Comparison of ENCODE assay signal across 11 mouse cellular contexts in the genomic region with DNA sequence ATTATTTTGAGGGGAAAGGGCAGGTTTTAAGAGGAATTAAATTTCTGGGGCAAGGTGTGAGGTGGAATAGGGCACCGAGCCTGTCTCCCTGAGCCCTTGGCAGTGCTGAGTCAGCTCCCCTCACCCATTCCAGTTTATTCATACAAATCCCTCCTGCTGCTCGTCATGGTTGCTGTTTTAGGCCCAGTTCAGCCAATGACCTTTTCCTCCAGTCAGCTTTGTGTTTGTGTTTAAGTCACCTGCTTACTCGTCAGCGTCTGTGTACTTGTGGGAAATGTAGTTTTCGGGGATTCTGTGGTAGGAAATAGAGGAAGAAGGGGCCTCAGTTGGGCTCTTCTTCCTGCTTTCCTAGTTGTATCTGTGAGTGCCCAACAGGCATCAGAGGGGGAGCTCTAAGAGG. TPM values are rescaled to one million over a fixed set of nuclear protein-coding genes. Genes with fewer than 3 reads are reported as not detected.
DNase-seq lines count a peak whose midpoint lies in the region; ATAC-seq and TF ChIP-seq lines count a peak whose summit lies in the region.
"Had no signal": no experiment of that assay in that cellular context is flagged by ENCODE, and none has a peak within 500 bp of the region (broad histone marks: within the 10 kb centered on the region; RNA-seq: fewer than 3 reads in every experiment).

No protein-coding gene starts in this region.

- DNase-seq in heart, adult 11 months: peak; percentile 91
- no peak for DNase-seq in heart, postnatal 4 days
- peak; percentile 36 for DNase-seq in liver, adult 2 months (ENCODE audit: extremely low read depth, low read depth, low spot score)
- DNase-seq in Patski (ENCODE audit: low read depth, low spot score): peak; percentile 44
- no peak for DNase-seq in midbrain, postnatal 0 days (ENCODE audit: low spot score)
- DNase-seq in urinary bladder, postnatal 4 days (ENCODE audit: low spot score in 2 of 2): no peak
- DNase-seq: embryo, embryonic 11 days; gastrocnemius, postnatal 14 days had no signal

- 52% methylated on average over 5 of the region's 5 CpGs for WGBS in liver, adult 2 months
- 56% methylated on average over 5 of the region's 5 CpGs for WGBS in liver, embryonic 12.5 days (ENCODE audit: insufficient replicate concordance)
- 70% methylated on average over 5 of the region's 5 CpGs for WGBS in midbrain, postnatal 0 days

- no peak overlapping the region for H3K4me2 ChIP-seq in liver, embryonic 12.5 days
- H3K4me2 ChIP-seq in midbrain, postnatal 0 days (ENCODE audit: low read depth, low read length, poor library complexity, severe bottlenecking): no peak overlapping the region
- H3K4me2 ChIP-seq: neural tube, embryonic 13.5 days had no signal

- no peaks in the 10 kb centered on the region for H3K27me3 ChIP-seq in liver, adult 2 months (ENCODE audit: control insufficient read depth, insufficient read depth, low read length)
- no peaks in the 10 kb centered on the region for H3K27me3 ChIP-seq in liver, embryonic 12.5 days (replicated peaks)
- H3K27me3 ChIP-seq in Patski: no peaks in the 10 kb centered on the region
- H3K27me3 ChIP-seq in midbrain, postnatal 0 days (ENCODE audit: insufficient read depth, low read length): no peaks in the 10 kb centered on the region
- H3K27me3 ChIP-seq: neural tube, embryonic 13.5 days had no signal

- CTCF ChIA-PET in Patski (lab: Charles Lee): interaction anchor here (0.9 to 1.5 kb wide), 3 partner anchors 20 to 79 kb away, joined by 3 read pairs; no protein-coding TSS in a partner anchor

- POLR2A ChIA-PET in Patski (lab: Charles Lee): interaction anchor here (1.0 to 1.5 kb wide), 4 partner anchors 13 to 46 kb away, joined by 4 to 6 read pairs (median 4); a partner anchor contains a TSS

- no peaks in the 10 kb centered on the region for H3K9me3 ChIP-seq in liver, embryonic 12.5 days (replicated peaks)
- no peaks in the 10 kb centered on the region for H3K9me3 ChIP-seq in midbrain, postnatal 0 days (ENCODE audit: low read length)
- H3K9me3 ChIP-seq: neural tube, embryonic 13.5 days had no signal

- H3K79me2 ChIP-seq in liver, adult 2 months (ENCODE audit: control insufficient read depth, insufficient read depth, low read length): peaks cover 5% of the 10 kb centered on the region

- no peak overlapping the region for H3K9ac ChIP-seq in liver, adult 2 months (ENCODE audit: low read depth, low read length)
- no peak overlapping the region for H3K9ac ChIP-seq in liver, embryonic 12.5 days
- no peak overlapping the region for H3K9ac ChIP-seq in midbrain, postnatal 0 days (replicated peaks; ENCODE audit: low read length, poor library complexity, severe bottlenecking)

- H3K27ac ChIP-seq in liver, adult 2 months (replicated peaks; ENCODE audit: insufficient read depth, low read depth, low read length): no peak overlapping the region
- no peak overlapping the region for H3K27ac ChIP-seq in liver, embryonic 12.5 days
- H3K27ac ChIP-seq in midbrain, postnatal 0 days (ENCODE audit: low read depth, low read length): peak overlapping the region; percentile 59; the same call in 1 of the 2 replicates

- peaks cover 36% of the 10 kb centered on the region for H3K36me3 ChIP-seq in liver, adult 2 months (ENCODE audit: control insufficient read depth, insufficient read depth, low read length)
- peaks cover 78% of the 10 kb centered on the region for H3K36me3 ChIP-seq in liver, embryonic 12.5 days
- H3K36me3 ChIP-seq in midbrain, postnatal 0 days (ENCODE audit: insufficient read depth, low read length): peaks cover 51% of the 10 kb centered on the region

- TF ChIP-seq CTCF in liver, adult 2 months (IDR thresholded peaks at IDR 0.05; ENCODE audit: low read depth, low read length): no peak
- no peak for TF ChIP-seq CTCF in Patski (IDR thresholded peaks at IDR 0.05)
- TF ChIP-seq CTCF in midbrain, postnatal 0 days (IDR thresholded peaks at IDR 0.05): no peak

- no peak overlapping the region for H3K4me3 ChIP-seq in liver, adult 2 months (ENCODE audit: insufficient read depth, low read depth, low read length)
- H3K4me3 ChIP-seq in liver, embryonic 12.5 days: no peak overlapping the region
- H3K4me3 ChIP-seq in midbrain, postnatal 0 days (ENCODE audit: low read depth, low read length): no peak overlapping the region
- H3K4me3 ChIP-seq: neural tube, embryonic 13.5 days had no signal

- TF ChIP-seq POLR2A in liver, adult 2 months (IDR thresholded peaks at IDR 0.05; ENCODE audit: extremely low read depth, insufficient read depth, low read length): no peak

- no peak for ATAC-seq in liver, embryonic 12.5 days
- peak; percentile 18 for ATAC-seq in Patski
- no peak for ATAC-seq in midbrain, postnatal 0 days (ENCODE audit: low FRiP score)
- no peak for ATAC-seq in frontal cortex, adult (ENCODE audit: low TSS enrichment)

- in situ Hi-C loops in Patski (cut with MboI; ENCODE audit: low pct_unique_long_range_greater_than_20kb): no loop called here

- H3K4me1 ChIP-seq in liver, adult 2 months (ENCODE audit: control insufficient read depth, insufficient read depth, low read length): peaks cover 13% of the 10 kb centered on the region; the same call in 1 of the 2 replicates
- H3K4me1 ChIP-seq in liver, embryonic 12.5 days: peaks cover 35% of the 10 kb centered on the region
- H3K4me1 ChIP-seq in midbrain, postnatal 0 days (ENCODE audit: insufficient read depth, low read length): peaks cover 9% of the 10 kb centered on the region; the same call in 1 of the 2 replicates

RNA-seq across cellular contexts. Expression of a gene that starts 4.6 kb away (rescaled TPM):
- 100 to 1,000 TPM; 616 to 628 TPM for total RNA-seq in heart, postnatal 4 days (2021)
- total RNA-seq in liver, adult 2 months (2014; rRNA removed): 477 and 556 TPM in 2 replicates
- 553 and 575 TPM in 2 replicates for polyA plus RNA-seq in liver, adult 2 months (2012; rRNA removed)
- 533 and 540 TPM in 2 replicates for polyA plus RNA-seq in liver, embryonic 12.5 days (2016; fragmentation: Nextera tagmentation; extraction: Ambion mirVana)
- polyA plus RNA-seq in Patski (2021): 1,994 TPM
- 648 and 715 TPM in 2 replicates for total RNA-seq in midbrain, postnatal 0 days (2014; rRNA removed)
- polyA plus RNA-seq in midbrain, postnatal 0 days (2015; fragmentation: Nextera tagmentation; extraction: Ambion mirVana): 946 and 1,057 TPM in 2 replicates

RNA-seq across cellular contexts. Expression of a gene that starts 9.1 kb away (rescaled TPM):
- total RNA-seq in heart, postnatal 4 days (2021): 1 to 10 TPM; 3.7 TPM
- total RNA-seq in liver, adult 2 months (2014; rRNA removed): 0.28 and 0.47 TPM in 2 replicates
- polyA plus RNA-seq in liver, adult 2 months (2012; rRNA removed): 1.1 and 1.6 TPM in 2 replicates
- polyA plus RNA-seq in liver, embryonic 12.5 days (2016; fragmentation: Nextera tagmentation; extraction: Ambion mirVana): 1.3 and 1.6 TPM in 2 replicates
- polyA plus RNA-seq in Patski (2021): 54.1 TPM
- 24.6 and 28.6 TPM in 2 replicates for total RNA-seq in midbrain, postnatal 0 days (2014; rRNA removed)
- 4.9 and 5.4 TPM in 2 replicates for polyA plus RNA-seq in midbrain, postnatal 0 days (2015; fragmentation: Nextera tagmentation; extraction: Ambion mirVana)

RNA-seq across cellular contexts. Expression of a gene that starts 30.3 kb away (rescaled TPM):
- 10 to 100 TPM; 97.0 to 97.3 TPM for total RNA-seq in heart, postnatal 4 days (2021)
- total RNA-seq in liver, adult 2 months (2014; rRNA removed): 13.8 and 21.9 TPM in 2 replicates
- polyA plus RNA-seq in liver, adult 2 months (2012; rRNA removed): 63.1 and 64.5 TPM in 2 replicates
- polyA plus RNA-seq in liver, embryonic 12.5 days (2016; fragmentation: Nextera tagmentation; extraction: Ambion mirVana): 34.9 and 40.3 TPM in 2 replicates
- 102 TPM for polyA plus RNA-seq in Patski (2021)
- 216 and 233 TPM in 2 replicates for total RNA-seq in midbrain, postnatal 0 days (2014; rRNA removed)
- polyA plus RNA-seq in midbrain, postnatal 0 days (2015; fragmentation: Nextera tagmentation; extraction: Ambion mirVana): 129 and 143 TPM in 2 replicates

RNA-seq across cellular contexts. Expression of a gene that starts 36.3 kb away (rescaled TPM):
- total RNA-seq in heart, postnatal 4 days (2021): 10 to 100 TPM; 28.4 to 31.3 TPM
- total RNA-seq in liver, adult 2 months (2014; rRNA removed): 7.9 and 10.7 TPM in 2 replicates
- polyA plus RNA-seq in liver, adult 2 months (2012; rRNA removed): 9.2 and 12.8 TPM in 2 replicates
- polyA plus RNA-seq in liver, embryonic 12.5 days (2016; fragmentation: Nextera tagmentation; extraction: Ambion mirVana): 15.0 and 16.0 TPM in 2 replicates
- 75.8 TPM for polyA plus RNA-seq in Patski (2021)
- 16.2 and 16.6 TPM in 2 replicates for total RNA-seq in midbrain, postnatal 0 days (2014; rRNA removed)
- 7.3 and 7.4 TPM in 2 replicates for polyA plus RNA-seq in midbrain, postnatal 0 days (2015; fragmentation: Nextera tagmentation; extraction: Ambion mirVana)

RNA-seq across cellular contexts. Expression of a gene that starts 58.2 kb away (rescaled TPM):
- 1 to 10 TPM; 6.9 to 8.3 TPM for total RNA-seq in heart, postnatal 4 days (2021)
- total RNA-seq in liver, adult 2 months (2014; rRNA removed): 3.2 and 4.4 TPM in 2 replicates
- 6.8 and 8.1 TPM in 2 replicates for polyA plus RNA-seq in liver, adult 2 months (2012; rRNA removed)
- 7.7 and 8.1 TPM in 2 replicates for polyA plus RNA-seq in liver, embryonic 12.5 days (2016; fragmentation: Nextera tagmentation; extraction: Ambion mirVana)
- polyA plus RNA-seq in Patski (2021): 16.8 TPM
- 20.6 and 30.3 TPM in 2 replicates for total RNA-seq in midbrain, postnatal 0 days (2014; rRNA removed)
- 12.0 and 12.5 TPM in 2 replicates for polyA plus RNA-seq in midbrain, postnatal 0 days (2015; fragmentation: Nextera tagmentation; extraction: Ambion mirVana)

Comparison
In these comparisons a context has a peak if more than half of its experiments do, and no peak if none do; other contexts are left out.
1. DNase-seq: peak in heart, adult 11 months (single experiment), liver, adult 2 months (single experiment) and Patski (single experiment); none in heart, postnatal 4 days (single experiment), midbrain, postnatal 0 days (single experiment) and urinary bladder, postnatal 4 days (0 of 2).